Mouse (Mus musculus) left cerebral cortex, postnatal 4 days (tissue): ENCODE data around the gene Ppp1r2. TPM values are rescaled to one million over a fixed set of nuclear protein-coding genes. Genes with fewer than 3 reads are reported as not detected.

ENCODE experiments used
- DNase-seq: peaks from one replicate; pipeline ENCODE4 v3.0.0-alpha.2; 2022
- intact Hi-C: fragments of 180-260 bp; cut with DNase I; formaldehyde crosslinking; loops from one replicate; pipeline ENCODE4 v1.15.1; 2025
- total RNA-seq, 2 experiments: library from RNA; stranded (reverse); gene quantifications; 2 replicates each; pipeline ENCODE4 v1.2.3; 2021

Ppp1r2 gene
- total RNA-seq, 2 experiments from 2014 or later = 59.1 to 59.2 TPM

DNA sequence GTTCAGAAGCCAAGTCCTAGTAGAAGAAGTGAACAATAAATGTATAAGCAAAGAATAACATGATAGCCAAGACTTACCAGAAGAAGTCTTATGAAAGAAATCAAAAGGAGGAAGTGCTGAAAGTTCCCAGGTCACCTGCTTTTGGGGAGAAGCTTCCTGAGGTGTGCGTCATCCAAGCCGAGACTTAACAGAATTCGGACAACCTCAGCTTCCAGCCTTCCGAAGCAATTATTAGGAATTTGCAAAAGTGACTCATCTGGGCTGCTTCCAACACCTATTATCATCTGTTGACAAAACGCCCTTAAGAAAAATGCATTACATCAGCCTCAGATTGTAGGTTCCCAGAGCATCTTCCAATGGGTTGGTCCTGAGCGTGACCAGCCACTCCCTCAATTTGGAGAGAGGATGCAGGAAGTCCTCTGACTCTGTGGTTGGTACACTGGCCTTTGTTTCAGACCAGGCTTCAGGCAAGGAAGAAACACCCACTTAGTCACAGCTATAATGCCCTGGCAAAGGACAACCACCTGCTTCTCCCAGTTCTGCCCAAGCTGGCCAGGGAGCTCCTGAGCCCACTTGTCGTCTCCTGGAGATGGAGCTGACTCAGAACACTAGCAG lies 15.8 kb upstream of the Ppp1r2 start:
- no peak for DNase-seq
- intact Hi-C loops = no loop called here

DNA sequence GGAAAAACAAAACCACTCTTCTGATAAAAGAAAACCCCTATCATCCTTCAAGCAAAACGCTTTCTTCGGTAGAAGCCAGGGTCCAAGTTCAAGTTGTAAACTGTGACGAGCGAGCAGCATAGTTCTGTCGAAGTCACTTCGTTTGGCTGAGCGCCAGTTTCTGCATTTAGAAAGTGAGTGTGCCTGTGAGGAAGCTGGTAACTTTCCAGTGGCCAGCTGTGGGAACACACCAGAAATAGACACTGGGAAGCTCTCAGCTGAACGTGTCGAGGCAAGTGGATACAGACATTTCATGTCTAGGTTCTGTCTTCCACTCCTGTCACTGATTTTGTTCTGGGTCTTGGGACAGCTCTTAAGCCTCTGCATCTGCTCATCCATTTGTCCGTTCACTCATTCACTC lies 15.2 kb upstream of the Ppp1r2 start:
- intact Hi-C loops = no loop called here

DNA sequence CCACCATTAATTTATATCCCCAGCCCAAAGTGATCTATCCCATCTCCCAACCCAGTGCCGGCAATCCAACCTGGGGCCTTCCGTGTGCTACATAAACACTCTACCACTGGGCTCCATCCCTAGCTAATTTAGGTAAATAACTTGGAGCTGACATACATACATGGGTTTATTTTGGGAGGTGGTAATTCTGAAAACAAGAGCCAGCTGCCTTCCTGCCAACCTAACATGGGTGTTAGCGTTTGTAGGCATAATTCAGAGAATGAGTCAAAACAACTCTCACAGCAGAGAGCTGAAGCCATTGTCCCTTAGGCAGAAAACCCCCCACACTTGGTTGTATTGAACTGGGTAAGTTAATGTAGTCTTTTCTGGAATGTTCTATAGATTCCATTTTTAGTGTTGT lies 12.6 kb upstream of the Ppp1r2 start:
- DNase-seq = no peak
- intact Hi-C loops = no loop called here

More for the DNA sequence above, 15.2 kb upstream of the Ppp1r2 start:
- DNase-seq = peak; percentile 54

DNA sequence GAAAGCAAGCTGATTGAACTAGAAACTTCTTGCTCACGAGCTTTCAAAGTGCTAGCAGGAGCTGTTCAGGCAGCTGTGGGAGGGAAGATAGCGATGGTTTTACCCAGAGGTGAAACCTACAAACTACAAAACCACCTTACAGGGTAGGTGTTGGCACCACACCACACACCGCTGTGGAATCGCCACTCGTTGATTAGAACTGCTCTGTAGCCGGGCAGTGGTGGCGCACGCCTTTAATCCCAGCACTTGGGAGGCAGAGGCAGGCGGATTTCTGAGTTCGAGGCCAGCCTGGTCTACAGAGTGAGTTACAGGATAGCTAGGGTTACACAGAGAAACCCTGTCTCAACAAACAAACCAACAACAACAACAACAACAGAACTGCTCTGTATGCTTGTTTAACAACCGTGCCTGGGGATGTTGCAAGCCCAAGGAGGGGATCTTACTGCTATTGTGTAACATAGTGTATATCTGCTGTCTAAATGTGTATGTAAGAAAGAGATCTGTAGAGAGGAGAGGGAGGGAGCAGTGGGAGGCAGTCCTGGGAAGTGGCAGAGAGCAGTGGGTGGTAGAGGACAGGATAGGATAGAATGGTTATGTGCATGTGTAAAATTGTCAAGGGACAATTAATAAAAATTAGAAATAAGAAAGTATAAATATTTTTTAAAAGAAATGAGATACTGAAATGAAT lies 11.9 kb upstream of the Ppp1r2 start:
- intact Hi-C loops = no loop called here
- DNase-seq = no peak

DNA sequence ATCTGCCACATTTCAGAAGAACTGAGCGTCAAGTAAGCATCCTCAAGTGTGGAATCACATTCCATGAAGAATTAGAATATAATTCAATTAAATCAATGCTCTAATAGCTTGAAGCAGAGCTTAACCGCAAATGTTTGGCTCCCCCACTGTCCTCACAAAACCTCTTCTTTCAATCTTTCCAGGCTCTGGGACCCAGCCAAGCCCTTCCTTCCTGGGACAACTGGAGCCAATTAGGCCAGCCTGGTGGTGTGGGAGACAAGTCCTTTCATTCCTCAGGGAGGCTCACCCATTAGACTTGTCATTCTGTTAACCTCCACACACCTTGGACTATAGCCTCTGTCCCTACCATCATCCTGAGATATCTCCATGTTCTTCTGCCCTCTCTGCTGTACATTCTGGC lies 6.9 kb upstream of the Ppp1r2 start:
- intact Hi-C loops = no loop called here
- no peak for DNase-seq

DNA sequence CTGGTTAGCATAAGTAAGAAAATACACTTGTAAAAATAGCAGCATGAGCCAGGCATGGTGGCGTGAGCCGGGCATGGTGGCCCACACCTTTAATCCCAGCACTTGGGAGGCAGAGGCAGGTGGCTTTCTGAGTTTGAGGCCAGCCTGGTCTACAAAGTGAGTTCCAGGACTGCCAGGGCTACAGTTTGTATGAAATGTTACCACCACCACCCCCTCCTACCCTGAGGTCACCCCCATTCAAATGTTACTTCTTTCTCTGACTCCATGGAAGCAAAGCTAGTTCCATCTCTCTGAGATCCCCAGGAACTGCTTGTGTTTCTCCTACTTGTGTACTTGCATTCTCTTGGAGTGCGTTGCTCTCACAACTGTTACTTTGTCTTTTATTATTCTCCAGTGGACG lies 5.1 kb upstream of the Ppp1r2 start:
- intact Hi-C loops = no loop called here
- DNase-seq = no peak

DNA sequence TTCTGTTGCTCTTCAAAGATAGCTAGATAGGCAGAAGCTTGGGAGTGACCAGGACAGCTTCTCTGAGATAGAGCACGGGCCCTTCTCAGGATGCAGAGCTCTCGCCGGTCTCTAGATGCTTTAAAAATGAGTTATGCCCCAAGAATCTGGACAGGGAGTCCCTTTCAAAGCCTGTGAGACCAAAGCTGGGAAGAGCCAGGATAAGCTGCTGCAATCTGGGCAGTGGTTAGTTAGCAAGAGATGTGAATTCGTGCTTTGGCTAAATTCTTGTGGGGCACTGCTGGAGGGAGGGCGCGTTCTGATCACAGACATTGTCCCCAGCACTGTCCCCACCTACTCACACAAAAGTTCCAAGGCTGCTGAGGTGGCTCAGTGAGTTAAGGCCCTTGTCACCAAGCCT lies 3.5 kb upstream of the Ppp1r2 start:
- intact Hi-C loops = no loop called here
- no peak for DNase-seq

DNA sequence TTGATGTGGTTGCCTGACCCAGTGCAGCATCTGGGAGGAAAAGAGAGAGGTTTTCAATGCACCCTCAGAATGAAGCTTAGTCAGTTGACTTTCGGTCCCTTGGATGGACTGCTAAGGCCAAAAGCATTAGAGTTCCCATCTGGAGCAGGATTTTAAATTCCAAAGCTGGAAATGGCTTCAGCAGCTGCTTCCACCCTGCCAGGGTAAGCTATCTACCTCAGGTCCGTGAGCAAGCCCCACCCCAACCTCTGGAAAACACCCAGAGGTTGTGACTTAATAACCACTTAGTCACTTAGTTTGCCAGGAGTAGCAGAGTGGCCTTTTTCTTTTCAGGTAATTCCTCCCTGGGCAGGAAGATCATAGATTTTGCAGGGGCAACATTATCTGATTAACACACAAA lies 3.0 kb upstream of the Ppp1r2 start:
- no peak for DNase-seq
- intact Hi-C loops = no loop called here

DNA sequence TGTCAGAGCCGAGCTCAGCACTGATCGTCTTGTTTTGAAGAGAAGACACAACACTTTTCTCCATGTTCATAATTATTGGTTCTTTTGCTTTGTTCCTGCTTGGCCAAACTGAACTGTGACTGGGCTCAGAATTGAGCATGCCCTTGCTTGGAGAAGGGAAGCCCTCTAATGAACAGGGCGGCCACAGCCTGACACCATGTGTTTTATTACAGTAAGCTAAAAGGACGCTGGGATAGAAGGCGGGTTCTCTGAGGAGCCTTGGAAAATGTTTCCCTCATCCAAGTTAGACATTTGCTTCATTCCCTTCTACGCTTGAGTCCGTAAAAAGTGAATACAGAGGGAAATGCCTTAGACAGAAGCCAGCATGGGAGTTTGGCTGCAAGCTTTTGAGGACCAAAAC lies 1.9 kb upstream of the Ppp1r2 start:
- no peak for DNase-seq
- intact Hi-C loops = no loop called here

DNA sequence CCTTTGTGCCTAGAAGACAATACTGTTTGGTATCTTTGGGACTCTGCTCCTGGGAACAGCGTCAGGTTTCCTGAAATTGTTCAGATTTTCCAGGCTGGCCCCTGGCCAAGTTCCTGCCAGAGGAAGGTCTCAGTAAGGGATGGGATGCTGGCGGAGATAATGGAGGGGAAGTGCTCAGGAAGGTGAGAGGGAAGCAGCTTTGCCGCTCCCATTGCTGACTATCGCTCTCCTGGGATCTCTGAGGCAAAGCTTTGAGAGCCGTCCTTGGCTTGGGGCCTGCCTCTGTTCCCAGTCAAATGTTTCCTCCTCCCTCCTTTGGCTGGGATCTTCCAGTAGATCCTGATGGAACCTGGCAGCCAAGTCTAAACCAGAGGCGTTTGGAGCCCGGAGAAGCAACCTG lies 1.5 kb upstream of the Ppp1r2 start:
- DNase-seq = peak; percentile 59
- intact Hi-C loops = no loop called here

DNA sequence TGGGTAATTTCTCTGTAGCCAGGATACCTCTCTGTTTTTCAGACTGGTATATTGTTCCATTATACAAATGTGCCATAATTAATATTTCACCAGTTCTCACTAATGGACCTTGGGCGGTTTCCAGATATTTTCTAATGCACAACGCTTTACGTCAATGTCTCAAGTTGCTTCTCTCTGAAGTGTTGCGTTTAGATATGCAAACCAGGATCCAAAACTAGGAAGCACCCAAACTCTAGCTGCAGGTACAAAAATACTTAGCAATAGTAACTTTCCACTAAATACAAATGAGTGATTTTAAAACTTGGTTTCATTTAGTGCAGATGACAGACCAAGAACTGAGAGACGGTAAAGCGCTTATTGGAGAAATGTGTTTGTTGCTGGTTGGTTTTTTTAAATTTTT lies 993 bp downstream of the Ppp1r2 start:
- intact Hi-C loops = no loop called here
- no peak for DNase-seq

DNA sequence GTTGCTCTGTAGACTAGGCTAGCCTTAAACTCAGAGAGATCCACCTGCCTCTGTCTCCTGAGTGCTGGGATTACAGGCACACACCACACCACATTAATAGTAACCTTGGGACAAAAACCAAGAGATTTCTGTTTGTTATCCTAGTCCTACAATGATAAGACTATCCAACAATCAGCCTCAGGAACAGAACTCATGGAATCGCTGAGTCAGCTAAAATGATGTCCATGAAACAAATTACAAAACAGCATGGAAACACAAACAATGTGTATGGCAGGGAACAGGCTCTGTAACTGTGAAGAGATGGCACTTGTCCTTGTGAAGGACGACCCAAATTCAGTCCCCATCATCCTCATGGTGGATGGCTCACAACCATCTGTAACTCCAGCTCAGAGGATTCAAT lies 8.4 kb downstream of the Ppp1r2 start:
- intact Hi-C loops = no loop called here

DNA sequence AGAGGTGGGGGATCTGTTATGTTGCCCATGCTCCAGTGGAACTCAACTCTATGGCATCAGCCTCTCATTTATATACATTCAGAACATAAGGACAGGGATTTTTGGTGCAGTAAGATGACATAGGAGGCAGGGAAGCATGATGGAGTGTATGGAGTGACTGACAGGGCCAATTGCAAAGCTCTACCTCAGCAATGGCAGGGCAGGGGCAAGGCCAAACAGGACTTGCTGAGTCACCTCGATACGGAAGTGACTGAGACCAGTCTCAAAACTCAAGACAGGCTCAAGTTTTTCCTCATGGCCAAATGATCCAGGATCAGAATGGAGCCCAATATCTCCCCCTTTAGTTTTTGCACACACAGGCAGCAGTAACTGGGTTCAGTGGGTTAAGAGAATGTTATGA lies 18.9 kb downstream of the Ppp1r2 start:
- intact Hi-C loops = no loop called here
- no peak for DNase-seq

More for the DNA sequence above, 8.4 kb downstream of the Ppp1r2 start:
- DNase-seq = no peak

DNA sequence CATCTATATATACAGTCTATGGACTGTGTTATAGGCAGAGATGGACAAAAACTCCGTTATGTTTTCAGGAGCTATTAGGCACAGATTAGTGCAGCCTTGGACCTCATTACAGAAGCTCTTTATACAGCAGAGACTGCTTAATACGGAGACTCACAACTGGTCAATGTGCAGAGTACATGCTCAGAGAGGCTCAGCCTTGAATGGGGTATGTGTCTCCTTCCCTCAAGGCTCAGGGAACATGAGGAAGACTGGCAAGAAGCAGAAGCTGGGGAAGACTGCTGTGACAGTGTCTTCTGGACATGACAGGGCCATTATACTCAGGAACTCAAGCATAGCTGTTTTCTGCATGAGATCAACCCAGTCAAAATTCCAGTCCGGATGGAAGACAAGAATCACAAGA lies 19.4 kb downstream of the Ppp1r2 start:
- intact Hi-C loops = no loop called here
- no peak for DNase-seq

DNA sequence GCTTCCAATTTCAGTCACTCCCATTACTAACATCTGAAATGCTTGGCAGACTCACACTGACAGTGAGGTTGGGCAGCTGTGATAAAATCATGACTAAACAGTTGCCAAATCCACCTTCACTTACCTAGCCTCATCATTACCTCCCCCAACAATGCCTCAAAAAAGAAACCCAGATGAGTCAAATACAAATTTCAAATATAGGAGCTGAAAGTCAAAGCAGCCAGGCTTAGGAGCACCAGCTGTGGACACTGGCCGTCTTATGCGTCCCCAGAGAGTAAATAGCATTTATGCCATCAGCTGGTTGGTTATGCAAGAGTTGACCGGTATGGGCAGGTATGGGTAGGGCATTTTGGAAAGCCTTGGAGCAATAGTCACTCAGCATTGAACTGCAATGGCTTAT lies 25.7 kb downstream of the Ppp1r2 start:
- DNase-seq = no peak
- intact Hi-C loops = no loop called here

DNA sequence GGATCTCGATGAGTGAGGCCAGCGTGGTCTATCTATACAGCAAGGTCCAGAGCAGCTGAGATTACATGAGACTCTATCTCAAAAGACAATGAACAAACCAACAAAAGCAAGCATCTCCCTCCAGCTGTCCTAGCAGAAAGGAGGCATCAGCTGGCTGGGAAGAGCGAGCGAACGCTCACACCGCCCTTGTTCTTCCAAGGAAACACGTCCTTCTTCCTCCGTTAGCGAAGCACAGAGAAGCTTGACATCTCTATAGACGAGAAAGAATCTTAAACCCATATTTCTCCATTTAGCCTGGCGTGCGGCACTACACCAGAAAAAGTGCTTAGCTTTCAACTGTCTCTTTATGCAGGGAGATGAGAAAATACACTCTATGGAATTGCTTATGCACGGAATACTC lies 26.4 kb downstream of the Ppp1r2 start:
- no peak for DNase-seq
- intact Hi-C loops = no loop called here

DNA sequence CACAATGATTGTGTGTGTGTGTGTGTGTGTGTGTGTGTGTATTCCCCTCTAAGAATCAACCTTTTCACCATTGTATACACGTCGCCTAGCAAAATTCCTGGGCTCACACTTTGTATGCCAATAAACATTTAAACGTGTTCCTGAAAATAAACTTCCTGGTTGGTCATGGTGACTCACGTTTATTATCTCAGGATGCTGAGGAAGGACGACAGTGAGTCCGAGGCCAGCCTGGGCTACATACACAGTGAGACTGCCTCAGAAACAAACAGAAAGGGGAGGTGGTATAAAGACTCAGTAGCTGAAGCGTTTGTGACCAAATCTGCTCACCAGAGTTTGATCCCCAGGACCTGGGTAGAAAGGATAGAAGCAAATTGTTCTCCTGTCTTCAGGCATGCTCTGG lies 27.6 kb downstream of the Ppp1r2 start:
- no peak for DNase-seq
- intact Hi-C loops = no loop called here

DNA sequence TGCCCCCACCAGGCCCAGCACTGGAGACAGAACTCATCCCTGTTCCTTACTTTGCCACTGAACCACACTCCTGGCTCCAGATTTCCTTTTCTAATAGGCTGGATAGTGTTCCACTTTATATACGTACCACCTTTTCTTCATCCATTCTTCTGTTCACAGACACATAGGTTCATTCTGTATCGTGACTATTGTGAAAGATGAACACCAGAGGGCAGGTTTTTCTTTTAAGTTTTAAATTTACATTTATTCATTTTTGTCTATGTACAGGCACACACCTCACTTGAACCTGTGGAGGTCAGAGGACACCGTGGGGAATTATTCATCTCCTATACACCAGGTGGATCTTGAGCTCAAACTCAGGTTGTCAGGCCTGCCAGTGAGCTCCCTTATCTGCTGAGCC lies 31.0 kb downstream of the Ppp1r2 start:
- intact Hi-C loops = no loop called here
- no peak for DNase-seq

DNA sequence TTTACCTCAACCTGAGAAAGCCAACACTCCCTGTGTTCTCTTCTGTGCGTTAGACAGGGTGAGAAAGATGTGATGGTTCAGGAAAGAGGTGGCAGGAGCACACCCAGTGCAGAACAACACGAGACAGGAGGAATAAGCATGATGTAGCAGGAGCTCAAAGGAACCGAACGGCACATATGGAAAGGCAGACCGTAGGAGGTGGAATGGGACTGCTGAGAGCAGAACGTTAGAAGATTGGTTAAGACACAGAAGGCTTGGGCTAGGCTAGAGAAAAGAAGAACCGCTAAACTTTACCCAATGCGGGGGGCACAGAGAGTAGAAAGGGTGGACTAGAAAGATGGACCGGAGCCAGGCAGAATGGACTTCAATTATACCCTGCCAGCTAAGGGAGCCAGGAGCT lies 33.6 kb downstream of the Ppp1r2 start:
- intact Hi-C loops = no loop called here
- DNase-seq = no peak

DNA sequence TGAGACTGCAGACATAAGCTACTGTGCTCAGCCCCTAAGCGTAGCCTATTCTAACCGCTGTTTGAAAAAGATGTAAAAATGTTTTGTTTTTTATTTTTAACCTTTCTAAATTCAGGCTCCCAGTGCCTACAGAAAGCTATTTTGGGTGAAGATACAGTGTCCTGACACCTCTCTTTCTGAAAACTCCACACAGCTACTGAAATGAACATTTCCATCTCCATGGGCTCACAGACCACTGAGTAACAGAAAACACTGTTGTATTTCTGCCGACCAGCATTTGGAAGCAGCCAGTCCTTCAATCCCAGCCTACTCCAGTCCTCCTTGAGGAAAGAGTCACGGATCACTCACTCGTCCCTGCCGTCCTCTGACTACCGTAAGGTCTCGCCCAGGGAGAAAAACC lies 34.5 kb downstream of the Ppp1r2 start:
- intact Hi-C loops = no loop called here
- DNase-seq = no peak

DNA sequence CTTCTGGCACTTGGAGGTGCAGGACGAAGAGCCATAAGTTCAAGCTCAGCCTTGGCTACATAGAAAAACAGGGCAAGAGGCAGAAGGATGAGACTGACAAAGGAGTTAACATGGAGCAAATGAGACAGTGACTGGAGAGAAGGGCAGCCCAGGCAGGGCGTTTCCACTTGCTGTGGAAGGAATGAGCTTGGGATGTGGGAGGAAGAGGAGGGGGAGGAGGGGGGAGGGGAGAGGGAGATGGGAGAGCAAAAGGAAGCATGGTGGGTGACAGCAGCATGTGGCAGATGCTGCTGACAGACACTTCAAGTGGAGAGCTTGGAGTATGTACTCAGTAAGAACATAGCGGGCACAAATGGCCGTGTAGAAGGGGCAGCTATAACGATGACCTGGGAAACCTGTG lies 36.8 kb downstream of the Ppp1r2 start:
- intact Hi-C loops = no loop called here
- DNase-seq = no peak

DNA sequence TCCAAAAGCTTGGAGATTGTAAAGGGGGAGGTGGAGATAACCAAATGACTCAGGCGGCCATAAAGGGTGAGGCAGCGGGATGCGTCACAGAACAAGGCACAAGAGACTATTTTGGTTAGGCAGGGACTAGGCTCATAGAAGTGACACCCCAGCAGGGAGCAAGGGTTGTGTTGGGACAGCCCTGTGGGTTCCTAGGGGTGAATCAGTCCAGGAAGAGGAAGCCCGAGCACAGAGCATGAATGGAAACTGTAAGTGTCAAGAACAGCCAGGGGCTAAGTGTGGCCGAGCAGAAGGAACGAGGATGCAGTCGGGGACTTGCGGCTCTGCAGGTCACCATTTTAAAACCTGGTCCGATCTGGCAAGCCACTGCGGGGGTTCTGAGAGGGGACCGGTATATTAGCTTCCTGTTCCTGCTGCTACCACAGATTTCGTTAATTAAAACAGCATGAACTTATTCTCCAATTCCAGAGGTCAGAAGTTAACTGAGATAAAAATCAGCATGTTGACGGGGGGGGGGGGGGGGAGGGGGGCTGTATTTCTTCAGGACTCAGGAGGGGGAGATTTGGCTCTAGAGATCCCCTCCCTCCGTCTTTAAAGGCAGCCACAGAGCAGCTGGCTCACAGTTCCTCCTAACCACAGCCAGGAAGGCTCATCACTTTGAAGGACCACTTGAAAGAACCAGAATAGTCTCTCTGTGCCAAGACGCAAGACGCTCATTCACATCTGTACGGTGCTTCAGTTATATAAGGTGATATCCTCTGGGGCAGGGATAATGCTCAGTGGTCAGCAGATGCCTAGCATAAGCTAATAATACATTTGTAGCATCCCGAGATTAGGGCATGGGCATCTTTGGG lies 39.4 kb downstream of the Ppp1r2 start:
- DNase-seq = peak; percentile 22
- intact Hi-C loops = no loop called here
